ENCODE assay signal across 20 mouse cellular contexts in genomic region chr9:50459537-50459936, GRCm38 (mm10). TPM values are rescaled to one million over a fixed set of nuclear protein-coding genes. Genes with fewer than 3 reads are reported as not detected.
DNase-seq lines count a peak whose midpoint lies in the region; TF ChIP-seq lines count a peak whose summit lies in the region.
"Had no signal": no experiment of that assay in that cellular context is flagged by ENCODE, and none has a peak within 500 bp of the region (broad histone marks: within the 10 kb centered on the region; RNA-seq: fewer than 3 reads in every experiment).

No protein-coding gene starts in this region.

- 68% methylated on average over 2 of the region's 2 CpGs for WGBS in midbrain, embryonic 10.5 days

- peaks cover 32% of the 10 kb centered on the region for H3K4me1 ChIP-seq in bone marrow macrophage, adult 2 months (ENCODE audit: control insufficient read depth, insufficient read depth, low read length)
- H3K4me1 ChIP-seq in midbrain, embryonic 10.5 days, result peaks cover 5% of the 10 kb centered on the region
- H3K4me1 ChIP-seq: heart, embryonic 13.5 days; hindbrain, embryonic 12.5 days had no signal

- peak; percentile 10 for DNase-seq in 416B (ENCODE audit: low read depth)
- DNase-seq in induced T-regulatory cell, adult 2 months (ENCODE audit: low read depth), result peak; percentile 13
- peak; percentile 30 for DNase-seq in splenic B cell, adult 2 months (ENCODE audit: low read depth, low spot score)
- no peak for DNase-seq in layer of hippocampus, adult 8-10 months (ENCODE audit: low spot score in 2 of 2)
- DNase-seq in right cerebral cortex, postnatal 4 days, result no peak
- DNase-seq in midbrain, embryonic 10.5 days (ENCODE audit: low spot score), result no peak
- DNase-seq: adrenal gland, adult 8-10 months; cerebellum, adult 11-12 months; cerebellum, adult 9-10 months; cerebellum, postnatal 25 days; forebrain, postnatal 0 days; gastrocnemius, postnatal 25 days; heart, adult 11 months; heart, postnatal 36 days had no signal

- no peaks in the 10 kb centered on the region for H3K36me3 ChIP-seq in splenic B cell, adult 2 months (ENCODE audit: control insufficient read depth, insufficient read depth, low read length, poor library complexity, severe bottlenecking)
- H3K36me3 ChIP-seq in midbrain, embryonic 10.5 days, result no peaks in the 10 kb centered on the region
- H3K36me3 ChIP-seq: embryonic facial prominence, embryonic 13.5 days; heart, embryonic 13.5 days; hindbrain, embryonic 12.5 days had no signal

- H3K27me3 ChIP-seq in splenic B cell, adult 2 months (ENCODE audit: control insufficient read depth, insufficient read depth, low read length, poor library complexity, severe bottlenecking), result no peaks in the 10 kb centered on the region
- no peaks in the 10 kb centered on the region for H3K27me3 ChIP-seq in midbrain, embryonic 10.5 days (ENCODE audit: low read depth, poor library complexity, severe bottlenecking)
- H3K27me3 ChIP-seq: embryonic facial prominence, embryonic 13.5 days; forebrain, embryonic 13.5 days; heart, embryonic 13.5 days; hindbrain, embryonic 12.5 days had no signal

- H3K27ac ChIP-seq in bone marrow macrophage, adult 2 months (ENCODE audit: insufficient read depth, low read depth, low read length), result peak overlapping the region; percentile 31; the same call in 1 of the 2 replicates
- no peak overlapping the region for H3K27ac ChIP-seq in midbrain, embryonic 10.5 days (replicated peaks)
- H3K27ac ChIP-seq: embryonic facial prominence, embryonic 13.5 days; forebrain, embryonic 13.5 days; heart, embryonic 13.5 days; hindbrain, embryonic 12.5 days had no signal

- no peaks in the 10 kb centered on the region for H3K9me3 ChIP-seq in midbrain, embryonic 10.5 days (replicated peaks)
- H3K9me3 ChIP-seq: embryonic facial prominence, embryonic 13.5 days; forebrain, embryonic 13.5 days; heart, embryonic 13.5 days; hindbrain, embryonic 12.5 days had no signal

- no peak for TF ChIP-seq CTCF in bone marrow macrophage, adult 2 months (IDR thresholded peaks at IDR 0.05; ENCODE audit: low read depth, low read length)

- no peak for TF ChIP-seq POLR2A in bone marrow macrophage, adult 2 months (IDR thresholded peaks at IDR 0.05; ENCODE audit: borderline replicate concordance, low read depth, low read length)

- no peak overlapping the region for H3K4me3 ChIP-seq in bone marrow macrophage, adult 2 months (ENCODE audit: insufficient read depth, low read length)
- no peak overlapping the region for H3K4me3 ChIP-seq in midbrain, embryonic 10.5 days
- H3K4me3 ChIP-seq: embryonic facial prominence, embryonic 13.5 days; forebrain, embryonic 13.5 days; heart, embryonic 13.5 days; hindbrain, embryonic 12.5 days had no signal

RNA-seq across cellular contexts. Expression of gene Plet1, which starts 34.8 kb away (rescaled TPM):
- not detected in 2 replicates for polyA plus RNA-seq in bone marrow macrophage, adult 2 months (2012; ENCODE audit: insufficient read depth, insufficient read length, missing spikeins)
- under 1 TPM in 2 of 4 experiments, not detected in 2; 0.36 to 0.39 TPM for total RNA-seq in layer of hippocampus, adult 8-10 months (2022)
- 0.32 and 0.36 TPM in 2 replicates for polyA plus RNA-seq in midbrain, embryonic 10.5 days (2016; fragmentation: Nextera tagmentation; extraction: Ambion mirVana)
- total RNA-seq: forebrain, postnatal 0 days; gastrocnemius, adult 18-20 months; gastrocnemius, postnatal 25 days had no signal
- polyA plus RNA-seq: forebrain, embryonic 13.5 days had no signal

Comparison
In these comparisons a context has a peak if more than half of its experiments do, and no peak if none do; other contexts are left out.
1. DNase-seq: peak in 416B (single experiment), induced T-regulatory cell, adult 2 months (single experiment) and splenic B cell, adult 2 months (single experiment); none in layer of hippocampus, adult 8-10 months (0 of 2), right cerebral cortex, postnatal 4 days (single experiment) and midbrain, embryonic 10.5 days (single experiment).